Mouse (Mus musculus): ENCODE data around the gene Was. TPM values are rescaled to one million over a fixed set of nuclear protein-coding genes. Genes with fewer than 3 reads are reported as not detected.

The Was gene
- total RNA-seq (2014; rRNA removed) (1.6 and 2.2 TPM in 2 replicates), polyA plus RNA-seq (2012; rRNA removed) (0.83 and 1.7 TPM in 2 replicates)

DNA sequence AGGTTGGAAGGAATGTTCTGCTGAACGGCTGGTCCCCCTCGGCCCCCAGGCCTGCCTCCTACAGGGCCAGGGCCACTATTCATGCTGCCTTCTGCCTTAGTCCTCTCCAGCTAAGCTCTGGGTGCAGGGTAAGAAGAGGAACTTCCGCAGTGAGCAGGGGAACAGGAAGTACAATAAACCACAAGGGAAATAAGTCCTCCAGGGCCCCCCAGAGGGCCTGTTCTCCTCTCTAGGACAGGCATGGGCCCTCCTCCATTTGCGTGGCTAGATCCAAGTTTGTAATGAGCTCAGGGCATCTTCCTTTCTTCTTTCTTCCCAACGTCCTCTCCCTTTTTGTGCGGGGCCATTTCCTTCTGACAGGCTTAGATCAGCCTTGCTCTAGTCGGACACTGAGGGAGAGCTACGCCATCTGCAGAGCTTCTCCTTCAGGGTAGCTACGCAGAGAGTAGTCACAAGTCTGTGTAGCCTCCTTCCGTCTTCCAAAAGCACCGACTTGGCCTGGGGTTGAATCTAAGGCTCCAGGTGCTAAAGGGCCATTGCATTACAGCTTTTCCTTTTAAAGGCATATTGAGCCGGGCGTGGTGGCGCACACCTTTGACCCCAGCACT is at the start of gene Was:
Gene Was, minus strand, starts transcription at position 153 of the 608 bp plus-strand sequence.
- H3K79me2 ChIP-seq (ENCODE audit: control insufficient read depth, insufficient read depth, low read length) = no peaks in the 10 kb centered on the region
- H3K27me3 ChIP-seq (ENCODE audit: control insufficient read depth, insufficient read depth, low read length) = no peaks in the 10 kb centered on the region
- H3K9ac ChIP-seq (ENCODE audit: low read depth, low read length) = no peak within 1 kb of the TSS
- peak within 1 kb of the TSS; percentile 45 for H3K4me3 ChIP-seq (ENCODE audit: insufficient read depth, low read depth, low read length)
- DNase-seq (ENCODE audit: extremely low read depth, low read depth, low spot score) = peak; percentile 9
- no peak for TF ChIP-seq CTCF (IDR thresholded peaks at IDR 0.05; ENCODE audit: low read depth, low read length)
- no peak for TF ChIP-seq POLR2A (IDR thresholded peaks at IDR 0.05; ENCODE audit: extremely low read depth, insufficient read depth, low read length)
- WGBS = 89% methylated on average over 12 of the region's 14 CpGs
- no peaks in the 10 kb centered on the region for H3K4me1 ChIP-seq (ENCODE audit: control insufficient read depth, insufficient read depth, low read length)
- peak within 1 kb of the TSS; percentile 58 for H3K27ac ChIP-seq (replicated peaks; ENCODE audit: insufficient read depth, low read depth, low read length)
- no peaks in the 10 kb centered on the region for H3K36me3 ChIP-seq (ENCODE audit: control insufficient read depth, insufficient read depth, low read length)

DNA sequence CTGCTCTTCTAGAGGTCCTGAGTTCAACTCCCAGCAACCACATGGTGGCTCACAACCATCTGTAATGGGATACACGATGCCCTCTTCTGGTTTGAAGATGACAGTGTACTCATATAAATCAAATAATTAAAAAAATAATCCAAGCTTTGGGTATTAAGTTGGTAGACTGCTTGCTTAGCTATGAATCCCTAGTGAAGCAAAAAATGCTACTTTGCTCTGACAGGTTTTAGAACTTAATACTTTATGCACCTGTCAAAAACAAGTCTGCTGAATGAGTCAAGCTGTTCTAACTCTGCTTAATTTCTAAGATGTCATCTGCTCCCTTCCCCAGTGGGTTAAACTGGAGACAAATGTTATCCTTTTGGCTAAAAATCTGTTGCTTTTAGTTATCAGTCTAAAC is 49.2 kb upstream of the Was start:
- Histone ChIP-seq H3K27ac (replicated peaks; ENCODE audit: insufficient read depth, low read depth, low read length) (no peak overlapping the region), H3K36me3 (ENCODE audit: control insufficient read depth, insufficient read depth, low read length) (peaks cover 34% of the 10 kb centered on the region)
- WGBS = 42% methylated on average over 1 of the region's 1 CpGs

DNA sequence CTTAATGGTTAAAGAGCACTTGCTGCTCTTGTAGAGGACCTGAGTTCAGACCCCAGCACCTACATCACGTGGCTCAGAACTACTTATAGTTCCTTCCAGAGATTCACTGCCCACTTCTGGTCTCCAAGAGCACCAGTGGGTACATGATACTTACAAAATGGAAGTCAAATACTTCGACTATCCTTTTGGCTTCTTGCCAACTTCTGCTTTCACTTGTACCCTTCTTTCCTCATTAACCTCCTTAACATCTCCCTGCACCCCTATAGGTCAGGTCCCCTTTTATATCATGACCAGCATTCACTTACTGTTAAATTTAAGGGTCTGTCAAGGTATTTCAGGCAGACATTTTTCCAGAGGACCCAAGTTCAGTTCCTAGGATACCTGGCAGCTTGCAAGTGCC is 45.6 kb upstream of the Was start:
- DNase-seq (ENCODE audit: extremely low read depth, low read depth, low spot score) = peak; percentile 17
- Histone ChIP-seq H3K79me2 (ENCODE audit: control insufficient read depth, insufficient read depth, low read length) (peaks cover 2% of the 10 kb centered on the region; the same call in 1 of the 2 replicates), H3K4me1 (ENCODE audit: control insufficient read depth, insufficient read depth, low read length) (no peaks in the 10 kb centered on the region), H3K27ac (replicated peaks; ENCODE audit: insufficient read depth, low read depth, low read length) (no peak overlapping the region), H3K27me3 (ENCODE audit: control insufficient read depth, insufficient read depth, low read length) (no peaks in the 10 kb centered on the region), H3K9ac (ENCODE audit: low read depth, low read length) (no peak overlapping the region), H3K4me3 (ENCODE audit: insufficient read depth, low read depth, low read length) (no peak overlapping the region), H3K36me3 (ENCODE audit: control insufficient read depth, insufficient read depth, low read length) (peaks cover 13% of the 10 kb centered on the region)
- 50% methylated on average over 2 of the region's 2 CpGs for WGBS
- TF ChIP-seq CTCF (IDR thresholded peaks at IDR 0.05; ENCODE audit: low read depth, low read length) = no peak

More for the DNA sequence above, 49.2 kb upstream of the Was start:
- TF ChIP-seq POLR2A (IDR thresholded peaks at IDR 0.05; ENCODE audit: extremely low read depth, insufficient read depth, low read length) (no peak), CTCF (IDR thresholded peaks at IDR 0.05; ENCODE audit: low read depth, low read length) (no peak)
- H3K4me1 ChIP-seq (ENCODE audit: control insufficient read depth, insufficient read depth, low read length) = peaks cover 3% of the 10 kb centered on the region; the same call in 1 of the 2 replicates
- 0 out of 2 replicates have a peak, but pooled peaks cover 3% of the 10 kb centered on the region for H3K79me2 ChIP-seq (ENCODE audit: control insufficient read depth, insufficient read depth, low read length)
- no peak overlapping the region for H3K4me3 ChIP-seq (ENCODE audit: insufficient read depth, low read depth, low read length)
- no peaks in the 10 kb centered on the region for H3K27me3 ChIP-seq (ENCODE audit: control insufficient read depth, insufficient read depth, low read length)
- H3K9ac ChIP-seq (ENCODE audit: low read depth, low read length) = no peak overlapping the region
- DNase-seq (ENCODE audit: extremely low read depth, low read depth, low spot score) = no peak

DNA sequence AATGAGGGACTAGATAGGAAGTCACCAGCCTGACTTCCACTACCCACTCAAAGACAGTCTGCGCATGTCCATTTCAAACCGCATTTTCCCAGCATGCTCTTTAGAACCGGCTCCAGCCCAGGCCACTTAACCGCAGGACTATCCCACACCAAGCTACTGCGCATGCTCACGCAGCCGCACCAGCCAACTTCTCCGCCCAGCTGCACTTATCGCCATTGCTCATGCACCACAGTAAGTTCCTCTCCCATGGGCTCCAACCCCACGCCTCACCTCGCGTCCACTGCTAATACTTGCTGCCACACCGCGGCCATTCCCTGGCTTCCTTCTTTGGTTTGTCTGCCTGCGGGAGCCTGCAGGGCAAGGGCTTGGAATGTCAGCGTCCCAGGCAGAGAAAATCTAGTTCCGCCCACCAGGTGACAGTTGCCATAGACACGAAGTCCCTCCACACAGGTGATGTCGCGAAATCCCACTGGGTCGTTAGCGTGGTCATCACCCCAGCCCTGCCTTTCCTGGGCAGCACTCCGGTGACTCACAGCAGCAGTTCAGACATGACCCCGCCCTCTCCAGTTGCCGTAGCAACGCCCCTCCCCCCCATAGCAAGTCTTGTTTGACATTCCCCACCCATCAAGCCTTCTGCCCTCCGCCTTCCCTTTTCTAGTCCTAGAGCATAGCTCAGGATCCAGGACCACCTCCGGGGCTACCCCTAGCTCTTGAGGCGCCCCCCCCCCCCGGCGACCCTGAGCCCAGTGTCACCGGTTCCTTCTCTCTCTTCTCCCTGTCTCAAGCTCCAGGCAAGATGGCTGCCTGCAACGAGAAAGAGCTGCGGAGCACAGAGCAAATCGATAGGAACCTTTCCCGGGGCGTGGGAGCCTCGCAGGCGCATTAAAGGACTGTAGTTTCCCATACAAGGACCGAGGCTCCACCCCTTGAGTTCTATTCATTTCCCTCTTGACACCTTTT is 42.0 kb upstream of the Was start, which contains the start of gene Wdr13:
Gene Wdr13, minus strand, starts transcription at position 876 of the 960 bp plus-strand sequence.
- WGBS = under 1% methylated on average over 36 of the region's 40 CpGs

DNA sequence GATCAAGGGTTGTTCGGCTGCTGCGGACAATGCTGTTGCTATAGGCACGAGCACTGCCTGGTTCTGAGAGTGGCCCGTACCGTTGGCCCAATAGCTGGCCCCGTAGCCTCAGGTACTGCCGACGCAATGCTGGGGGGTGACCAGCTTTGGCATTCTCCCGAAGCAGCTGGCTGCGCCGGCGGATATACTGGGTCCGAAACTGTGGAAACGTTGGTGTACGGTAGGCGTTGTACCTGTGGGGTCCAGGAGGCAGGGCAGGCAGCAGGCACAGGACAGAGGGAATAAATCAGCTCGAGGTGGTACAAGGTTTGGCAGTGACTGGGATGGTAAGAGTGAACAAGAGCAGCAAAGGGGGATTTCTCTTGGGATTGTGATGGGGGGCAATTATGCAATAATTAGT is 41.1 kb upstream of the Was start:
- peak overlapping the region; percentile 31; the same call in 1 of the 2 replicates for H3K4me3 ChIP-seq (ENCODE audit: insufficient read depth, low read depth, low read length)
- no peak overlapping the region for H3K9ac ChIP-seq (ENCODE audit: low read depth, low read length)
- no peaks in the 10 kb centered on the region for H3K4me1 ChIP-seq (ENCODE audit: control insufficient read depth, insufficient read depth, low read length)
- no peak for DNase-seq (ENCODE audit: extremely low read depth, low read depth, low spot score)
- peaks cover 10% of the 10 kb centered on the region for H3K36me3 ChIP-seq (ENCODE audit: control insufficient read depth, insufficient read depth, low read length)
- TF ChIP-seq POLR2A (IDR thresholded peaks at IDR 0.05; ENCODE audit: extremely low read depth, insufficient read depth, low read length) (no peak), CTCF (IDR thresholded peaks at IDR 0.05; ENCODE audit: low read depth, low read length) (no peak)
- no peaks in the 10 kb centered on the region for H3K27me3 ChIP-seq (ENCODE audit: control insufficient read depth, insufficient read depth, low read length)
- 95% methylated on average over 17 of the region's 17 CpGs for WGBS
- peaks cover 2% of the 10 kb centered on the region; the same call in 1 of the 2 replicates for H3K79me2 ChIP-seq (ENCODE audit: control insufficient read depth, insufficient read depth, low read length)
- no peak overlapping the region for H3K27ac ChIP-seq (replicated peaks; ENCODE audit: insufficient read depth, low read depth, low read length)

More for the DNA sequence above, 42.0 kb upstream of the Was start, which contains the start of gene Wdr13:
- H3K4me3 ChIP-seq (ENCODE audit: insufficient read depth, low read depth, low read length) = peak within 1 kb of the TSS; percentile 91
- H3K36me3 ChIP-seq (ENCODE audit: control insufficient read depth, insufficient read depth, low read length) = 0 out of 2 replicates have a peak, but pooled peaks cover 5% of the 10 kb centered on the region
- peak within 1 kb of the TSS; percentile 80 for H3K9ac ChIP-seq (ENCODE audit: low read depth, low read length)
- peak within 1 kb of the TSS; percentile 90 for H3K27ac ChIP-seq (replicated peaks; ENCODE audit: insufficient read depth, low read depth, low read length)
- H3K27me3 ChIP-seq (ENCODE audit: control insufficient read depth, insufficient read depth, low read length) = no peaks in the 10 kb centered on the region
- H3K4me1 ChIP-seq (ENCODE audit: control insufficient read depth, insufficient read depth, low read length) = no peaks in the 10 kb centered on the region
- H3K79me2 ChIP-seq (ENCODE audit: control insufficient read depth, insufficient read depth, low read length) = peaks cover 2% of the 10 kb centered on the region; the same call in 1 of the 2 replicates
- peak; percentile 89 for DNase-seq (ENCODE audit: extremely low read depth, low read depth, low spot score)
- TF ChIP-seq CTCF (IDR thresholded peaks at IDR 0.05; ENCODE audit: low read depth, low read length) (no peak), POLR2A (IDR thresholded peaks at IDR 0.05; ENCODE audit: extremely low read depth, insufficient read depth, low read length) (peak; percentile 45; the same call in 1 of the 2 replicates)
